Mouse (Mus musculus) layer of hippocampus, adult 9-11 months (tissue): ENCODE measurements around the gene Slc35b2.

Experiments
- DNase-seq: peaks from one replicate; pipeline ENCODE4 v3.0.0; 2022

The Slc35b2 gene

GRCm38 (mm10) chr17:45563655-45564530 lies at the start of gene Slc35b2:
Gene Slc35b2 (plus strand): TSS chr17:45563874.
- peak; percentile 91 for DNase-seq

- no peak for DNase-seq
Measured at GRCm38 (mm10) chr17:45515204-45515726, 48.4 kb upstream of the Slc35b2 start.

- DNase-seq: no peak
Measured at GRCm38 (mm10) chr17:45515806-45516205, 47.9 kb upstream of the Slc35b2 start.

GRCm38 (mm10) chr17:45516488-45516887 lies 47.2 kb upstream of the Slc35b2 start:
- peak; percentile 56 for DNase-seq

- no peak for DNase-seq
Measured at GRCm38 (mm10) chr17:45517135-45517534, 46.5 kb upstream of the Slc35b2 start.

- DNase-seq: no peak
Measured at GRCm38 (mm10) chr17:45517549-45518215, 46.0 kb upstream of the Slc35b2 start.

- no peak for DNase-seq
Measured at GRCm38 (mm10) chr17:45518766-45519475, 44.8 kb upstream of the Slc35b2 start.

GRCm38 (mm10) chr17:45520136-45520535 lies 43.5 kb upstream of the Slc35b2 start:
- no peak for DNase-seq

- DNase-seq: no peak
Measured at GRCm38 (mm10) chr17:45523263-45523662, 40.4 kb upstream of the Slc35b2 start, which contains the start of gene Tcte1. Gene Tcte1 (plus strand): TSS chr17:45523434.

- DNase-seq: no peak
Measured at GRCm38 (mm10) chr17:45524961-45525360, 38.7 kb upstream of the Slc35b2 start.

GRCm38 (mm10) chr17:45526571-45526970 lies 37.1 kb upstream of the Slc35b2 start:
- no peak for DNase-seq

GRCm38 (mm10) chr17:45530346-45530782 lies 33.3 kb upstream of the Slc35b2 start:
- peak; percentile 72 for DNase-seq

- no peak for DNase-seq
Measured at GRCm38 (mm10) chr17:45532896-45533295, 30.8 kb upstream of the Slc35b2 start.

- DNase-seq: no peak
Measured at GRCm38 (mm10) chr17:45536264-45536663, 27.4 kb upstream of the Slc35b2 start.

GRCm38 (mm10) chr17:45538394-45538793 lies 25.3 kb upstream of the Slc35b2 start:
- DNase-seq: no peak

- no peak for DNase-seq
Measured at GRCm38 (mm10) chr17:45539664-45540063, 24.0 kb upstream of the Slc35b2 start.

- DNase-seq: no peak
Measured at GRCm38 (mm10) chr17:45542129-45542528, 21.5 kb upstream of the Slc35b2 start.

- no peak for DNase-seq
Measured at GRCm38 (mm10) chr17:45542705-45543104, 21.0 kb upstream of the Slc35b2 start.

- no peak for DNase-seq
Measured at GRCm38 (mm10) chr17:45543115-45543514, 20.6 kb upstream of the Slc35b2 start.

GRCm38 (mm10) chr17:45544001-45544872 lies 19.4 kb upstream of the Slc35b2 start:
- DNase-seq: no peak

GRCm38 (mm10) chr17:45544873-45545277 lies 18.8 kb upstream of the Slc35b2 start:
- no peak for DNase-seq
